Mouse (Mus musculus): ENCODE results near the gene Rasef. TPM values are rescaled to one million over a fixed set of nuclear protein-coding genes. Genes with fewer than 3 reads are reported as not detected.

Gene Rasef
- polyA plus RNA-seq (2014; fragmentation: Illumina TruSeq; extraction: RNeasy Lipid Tissue Mini Kit (QIAGEN cat#74804); ENCODE audit: low read depth, low replicate concordance) = 0.12 TPM

GRCm38 (mm10) chr4:73790260-73791185 lies at the start of gene Rasef:
Gene Rasef (minus strand): TSS chr4:73790994.

GRCm38 (mm10) chr4:73683216-73683615 lies 107.6 kb downstream of the Rasef start, which contains the start of gene Gm428:
Gene Gm428 (plus strand): TSS chr4:73683516.

GRCm38 (mm10) chr4:73668054-73668453 lies 122.7 kb downstream of the Rasef start, which contains the start of gene Gm11239:
Gene Gm11239 (plus strand): TSS chr4:73668354.

Other genes with a start within 250 kb of the Rasef start
- not detected for gene Gm11238, start 183.1 kb downstream of the Rasef start, polyA plus RNA-seq (2014; fragmentation: Illumina TruSeq; extraction: RNeasy Lipid Tissue Mini Kit (QIAGEN cat#74804); ENCODE audit: low read depth, low replicate concordance)
- not detected for gene Gm11237, start 168.0 kb downstream of the Rasef start, polyA plus RNA-seq (2014; fragmentation: Illumina TruSeq; extraction: RNeasy Lipid Tissue Mini Kit (QIAGEN cat#74804); ENCODE audit: low read depth, low replicate concordance)
- gene Gm11236, start 152.9 kb downstream of the Rasef start, polyA plus RNA-seq (2014; fragmentation: Illumina TruSeq; extraction: RNeasy Lipid Tissue Mini Kit (QIAGEN cat#74804); ENCODE audit: low read depth, low replicate concordance) = not detected
- not detected for gene Gm11239, start 122.6 kb downstream of the Rasef start, polyA plus RNA-seq (2014; fragmentation: Illumina TruSeq; extraction: RNeasy Lipid Tissue Mini Kit (QIAGEN cat#74804); ENCODE audit: low read depth, low replicate concordance)
- not detected for gene Gm428, start 107.5 kb downstream of the Rasef start, polyA plus RNA-seq (2014; fragmentation: Illumina TruSeq; extraction: RNeasy Lipid Tissue Mini Kit (QIAGEN cat#74804); ENCODE audit: low read depth, low replicate concordance)
- not detected for gene Gm11758, start 85.3 kb upstream of the Rasef start, polyA plus RNA-seq (2014; fragmentation: Illumina TruSeq; extraction: RNeasy Lipid Tissue Mini Kit (QIAGEN cat#74804); ENCODE audit: low read depth, low replicate concordance)
- gene Gm11757, start 100.1 kb upstream of the Rasef start, polyA plus RNA-seq (2014; fragmentation: Illumina TruSeq; extraction: RNeasy Lipid Tissue Mini Kit (QIAGEN cat#74804); ENCODE audit: low read depth, low replicate concordance) = not detected
- gene Gm13871, start 115.0 kb upstream of the Rasef start, polyA plus RNA-seq (2014; fragmentation: Illumina TruSeq; extraction: RNeasy Lipid Tissue Mini Kit (QIAGEN cat#74804); ENCODE audit: low read depth, low replicate concordance) = not detected
- gene Gm11756, start 129.8 kb upstream of the Rasef start, polyA plus RNA-seq (2014; fragmentation: Illumina TruSeq; extraction: RNeasy Lipid Tissue Mini Kit (QIAGEN cat#74804); ENCODE audit: low read depth, low replicate concordance) = not detected
- 2.3 TPM for gene 2310002L09Rik, start 159.9 kb upstream of the Rasef start, polyA plus RNA-seq (2014; fragmentation: Illumina TruSeq; extraction: RNeasy Lipid Tissue Mini Kit (QIAGEN cat#74804); ENCODE audit: low read depth, low replicate concordance)
- 2.6 TPM for gene Frmd3, start 222.4 kb upstream of the Rasef start, polyA plus RNA-seq (2014; fragmentation: Illumina TruSeq; extraction: RNeasy Lipid Tissue Mini Kit (QIAGEN cat#74804); ENCODE audit: low read depth, low replicate concordance)

Measured in adrenal gland, adult 10 weeks (tissue).